Mouse (Mus musculus) spleen, adult 2 months (tissue): ENCODE results near the gene Ceacam15. TPM values are rescaled to one million over a fixed set of nuclear protein-coding genes. Genes with fewer than 3 reads are reported as not detected.
"Not testable (repeated sequence)": the region's sequence is repeated elsewhere in the genome, so short reads cannot be mapped to it uniquely, and the experiment has no call there.

Experiments
- DNase-seq, 2 experiments: peaks; one replicate each; pipeline versions ENCODE4 v3.0.0 to v3.0.0-alpha.2; 2012 to 2021; ENCODE audit warnings: low spot score in 2 of 2, low read depth in 1 of 2
- H3K27ac ChIP-seq: fragments of 200-500 bp; 2 replicates; pipeline ENCODE4 v1.5.1; 2012; ENCODE audit warnings: low read length, inconsistent platforms; ENCODE audit not compliant: insufficient read depth
- H3K27me3 ChIP-seq: fragments of 200-500 bp; 2 replicates; pipeline ENCODE4 v1.6.1; 2012; ENCODE audit warnings: mild to moderate bottlenecking, moderate library complexity, low read length, inconsistent platforms; ENCODE audit not compliant: control insufficient read depth, insufficient read depth
- H3K36me3 ChIP-seq: fragments of 200-500 bp; 2 replicates; pipeline ENCODE4 v1.6.1; 2012; ENCODE audit warnings: mild to moderate bottlenecking, low read length, inconsistent platforms; ENCODE audit not compliant: control insufficient read depth, insufficient read depth
- H3K4me1 ChIP-seq: fragments of 200-500 bp; 2 replicates; pipeline ENCODE4 v1.6.1; 2011; ENCODE audit warnings: inconsistent platforms; ENCODE audit not compliant: control insufficient read depth, insufficient read depth, insufficient read length
- H3K4me3 ChIP-seq: fragments of 200-500 bp; 2 replicates; pipeline ENCODE4 v1.5.1; 2011; ENCODE audit warnings: mild to moderate bottlenecking, inconsistent platforms; ENCODE audit not compliant: insufficient read depth, insufficient read length; ENCODE audit errors: extremely low read depth
- CTCF ChIP-seq: fragments of 200-500 bp; IDR thresholded peaks from 2 replicates; pipeline ENCODE4 v1.5.1; 2011; ENCODE audit warnings: mild to moderate bottlenecking, inconsistent platforms; ENCODE audit not compliant: insufficient read depth, insufficient read length, insufficient replicate concordance; ENCODE audit errors: extremely low read depth
- POLR2A ChIP-seq: fragments of 200-500 bp; IDR thresholded peaks from 2 replicates; pipeline ENCODE4 v1.6.1; 2011; ENCODE audit warnings: low read depth, low read length, inconsistent platforms
- WGBS: fragments of 180-500 bp; shearing (Covaris S2); methylation state at CpG from one replicate; pipeline ENCODE4 v1.1.7; 2018; 5-methylcytosine and 5-hydroxymethylcytosine counted together
- polyA plus RNA-seq: library from polyadenylated mRNA; depleted of rRNA; stranded (reverse); fragments of >200 nt; gene quantifications from 2 replicates; pipeline ENCODE4 v1.2.3, GENCODE M21; 2012

Ceacam15 gene
- polyA plus RNA-seq, 1 experiment, result not detected

- H3K36me3 ChIP-seq, result no peaks in the 10 kb centered on the region
- no peak overlapping the region for H3K4me3 ChIP-seq
- 36% methylated on average over 9 of the region's 9 CpGs for WGBS
- no peaks in the 10 kb centered on the region for H3K4me1 ChIP-seq
- no peak for DNase-seq
- H3K27ac ChIP-seq, result no peak overlapping the region
- no peaks in the 10 kb centered on the region for H3K27me3 ChIP-seq
- TF ChIP-seq CTCF, result no peak
- no peak for TF ChIP-seq POLR2A
Measured at GRCm38 (mm10) chr7:16706385-16706784, 30.9 kb upstream of the Ceacam15 start.

- WGBS, result 68% methylated on average over 5 of the region's 5 CpGs
- no peak overlapping the region for H3K27ac ChIP-seq
- H3K4me3 ChIP-seq, result no peak overlapping the region
- no peak for DNase-seq
- no peaks in the 10 kb centered on the region for H3K36me3 ChIP-seq
- TF ChIP-seq CTCF, result no peak
- no peak for TF ChIP-seq POLR2A
- H3K27me3 ChIP-seq, result no peaks in the 10 kb centered on the region
- no peaks in the 10 kb centered on the region for H3K4me1 ChIP-seq
Measured at GRCm38 (mm10) chr7:16700583-16700982, 25.1 kb upstream of the Ceacam15 start.

GRCm38 (mm10) chr7:16699042-16699441 lies 23.5 kb upstream of the Ceacam15 start:
- Histone ChIP-seq H3K36me3 (no peaks in the 10 kb centered on the region), H3K4me1 (no peaks in the 10 kb centered on the region), H3K4me3 (no peak overlapping the region), H3K27me3 (no peaks in the 10 kb centered on the region), H3K27ac (no peak overlapping the region)
- WGBS, result 26% methylated on average over 2 of the region's 2 CpGs
- no peak for TF ChIP-seq POLR2A
- TF ChIP-seq CTCF, result peak; percentile 52; the same call in 1 of the 2 replicates
- DNase-seq, result peak in 1 of 2 experiments; percentile 34

GRCm38 (mm10) chr7:16695025-16695424 lies 19.5 kb upstream of the Ceacam15 start:
- peak; percentile 12 to 35 for DNase-seq
- no peaks in the 10 kb centered on the region for H3K27me3 ChIP-seq
- H3K4me3 ChIP-seq, result no peak overlapping the region
- WGBS, result 32% methylated on average over 3 of the region's 3 CpGs
- H3K36me3 ChIP-seq, result no peaks in the 10 kb centered on the region
- H3K4me1 ChIP-seq, result no peaks in the 10 kb centered on the region
- TF ChIP-seq CTCF, result peak; percentile 30; the same call in 1 of the 2 replicates
- no peak for TF ChIP-seq POLR2A
- no peak overlapping the region for H3K27ac ChIP-seq

- no peak for DNase-seq
- WGBS, result 60% methylated on average over 5 of the region's 5 CpGs
- TF ChIP-seq CTCF (no peak), POLR2A (no peak)
Measured at GRCm38 (mm10) chr7:16689196-16689595, 13.7 kb upstream of the Ceacam15 start.

GRCm38 (mm10) chr7:16680194-16680593 lies 4.7 kb upstream of the Ceacam15 start:
- H3K27ac ChIP-seq, DNase-seq, H3K4me3 ChIP-seq, H3K36me3 ChIP-seq, H3K4me1 ChIP-seq, H3K27me3 ChIP-seq: not testable (repeated sequence)
- WGBS, result 29% methylated on average over 3 of the region's 3 CpGs

More at GRCm38 (mm10) chr7:16689196-16689595, 13.7 kb upstream of the Ceacam15 start:
- Histone ChIP-seq H3K4me1 (no peaks in the 10 kb centered on the region), H3K27me3 (no peaks in the 10 kb centered on the region), H3K27ac (no peak overlapping the region), H3K4me3 (no peak overlapping the region), H3K36me3 (no peaks in the 10 kb centered on the region)

GRCm38 (mm10) chr7:16674699-16675098 lies 806 bp downstream of the Ceacam15 start:
- DNase-seq, H3K36me3 ChIP-seq, H3K4me1 ChIP-seq, H3K27ac ChIP-seq, H3K4me3 ChIP-seq, H3K27me3 ChIP-seq: not testable (repeated sequence)
- WGBS, result 65% methylated on average over 5 of the region's 5 CpGs

GRCm38 (mm10) chr7:16673823-16674222 lies 1.7 kb downstream of the Ceacam15 start:
- no peaks in the 10 kb centered on the region for H3K27me3 ChIP-seq
- 82% methylated on average over 1 of the region's 1 CpGs for WGBS
- no peak for DNase-seq
- TF ChIP-seq POLR2A (no peak), CTCF (no peak)
- no peaks in the 10 kb centered on the region for H3K36me3 ChIP-seq
- H3K4me3 ChIP-seq, result no peak overlapping the region
- no peak overlapping the region for H3K27ac ChIP-seq
- no peaks in the 10 kb centered on the region for H3K4me1 ChIP-seq

GRCm38 (mm10) chr7:16668331-16668930 lies 7.1 kb downstream of the Ceacam15 start:
- not testable (repeated sequence) for H3K27me3 ChIP-seq, H3K36me3 ChIP-seq, DNase-seq, H3K4me1 ChIP-seq, H3K4me3 ChIP-seq, H3K27ac ChIP-seq
- 38% methylated on average over 5 of the region's 5 CpGs for WGBS
